Mouse (Mus musculus) liver, embryonic 14.5 days (tissue): ENCODE results near the gene Lamc2.

Experiments used
- CTCF ChIP-seq: IDR thresholded peaks from 2 replicates; pipeline ENCODE4 v1.5.1; 2016; ENCODE audit warnings: antibody characterized with exemption, low read depth, control low read depth
- EP300 ChIP-seq: IDR thresholded peaks from 2 replicates; pipeline ENCODE4 v1.6.1; 2016; ENCODE audit warnings: antibody characterized with exemption, low read depth

DNA sequence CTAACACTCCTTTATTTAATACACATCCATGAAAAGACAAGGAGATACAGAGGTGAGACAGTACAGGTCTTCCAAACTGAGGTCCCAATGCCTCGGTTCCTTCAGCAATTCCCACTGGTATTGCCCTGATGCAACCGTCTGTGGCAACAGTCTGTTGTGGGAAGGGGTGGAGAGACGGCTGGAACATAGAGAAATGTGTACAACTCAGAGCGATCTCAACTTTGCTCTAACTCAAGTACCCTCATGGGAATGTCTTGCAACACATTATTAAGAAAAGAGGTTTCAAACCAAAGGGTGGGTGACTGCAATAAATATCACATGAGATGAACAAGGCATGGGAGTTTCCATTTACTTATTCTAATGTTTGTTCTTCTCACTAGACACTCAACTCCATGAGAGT is 63.5 kb downstream of the Lamc2 start:
- TF ChIP-seq CTCF (no peak), EP300 (no peak)
